Mouse (Mus musculus) embryo, embryonic 11 days (tissue): ENCODE measurements around the gene Naa35.

Experiments
- DNase-seq: peaks from one replicate; pipeline ENCODE4 v3.0.0-alpha.2; 2015

The Naa35 gene

DNA sequence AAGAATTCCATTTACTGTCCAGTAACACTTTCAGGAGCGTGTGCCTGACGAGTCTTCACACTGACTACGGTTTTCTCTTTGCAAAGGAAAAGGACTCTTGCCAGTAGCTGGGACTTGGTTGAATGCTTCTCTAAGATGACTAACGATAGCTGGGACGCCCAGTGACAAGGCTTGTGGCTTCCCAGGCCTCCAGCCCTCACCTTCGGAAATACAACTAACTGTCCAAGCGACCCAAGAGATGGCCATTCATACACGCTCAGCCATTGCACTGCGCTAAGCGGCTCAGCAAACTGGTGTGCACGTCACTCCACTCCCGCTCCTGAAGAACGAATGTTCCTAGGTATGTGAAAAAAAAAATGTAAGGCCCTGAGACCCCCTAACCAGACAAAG, 89.7 kb downstream of the Naa35 start:
- DNase-seq, result peak; percentile 74

DNA sequence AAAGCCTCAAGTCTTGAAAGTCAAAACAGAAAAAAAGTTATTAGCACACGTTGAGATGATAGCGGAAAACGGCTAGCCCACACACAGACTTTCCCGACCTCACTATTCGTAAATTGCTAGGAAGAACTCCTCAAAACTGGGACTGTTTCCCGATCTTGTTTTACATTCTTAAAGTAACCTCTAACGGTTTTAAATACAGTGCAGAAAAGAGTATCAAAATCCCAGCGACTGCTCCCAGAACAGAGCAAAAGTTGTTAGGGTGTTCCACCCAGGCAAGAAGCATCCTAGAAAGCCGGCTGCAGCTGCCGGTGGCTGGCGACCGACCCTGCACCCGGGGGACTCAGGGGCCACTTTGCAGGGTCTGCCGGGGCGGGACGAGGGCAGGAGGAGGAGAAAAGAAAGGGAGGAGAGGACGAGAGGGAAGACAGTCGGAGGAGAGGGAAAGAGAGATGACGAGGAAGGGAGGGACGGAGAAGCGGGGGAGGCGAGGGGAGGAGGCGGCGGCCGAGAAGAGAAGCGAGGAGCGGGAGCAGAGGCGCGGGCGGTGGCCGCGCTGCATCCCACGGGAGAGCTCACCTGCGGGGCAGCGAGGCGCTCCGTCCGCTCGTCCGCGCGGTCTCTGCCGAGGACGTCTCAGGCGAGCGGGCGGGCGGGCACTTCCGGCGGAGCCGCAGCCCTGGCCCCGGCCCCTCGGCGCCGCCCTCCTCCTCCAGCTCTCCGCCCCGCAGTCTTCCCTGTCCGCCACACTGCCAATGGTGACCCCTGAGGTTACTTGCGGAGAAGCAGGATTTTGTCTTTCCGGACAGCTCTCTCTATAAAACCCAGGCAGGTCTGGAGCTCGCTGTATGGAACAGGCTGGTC, 90.3 kb downstream of the Naa35 start, which contains the start of gene Golm1:
TSS of gene Golm1 (minus strand) at position 661 of the 861 bp plus-strand sequence.
- DNase-seq, result peak; percentile 90

DNA sequence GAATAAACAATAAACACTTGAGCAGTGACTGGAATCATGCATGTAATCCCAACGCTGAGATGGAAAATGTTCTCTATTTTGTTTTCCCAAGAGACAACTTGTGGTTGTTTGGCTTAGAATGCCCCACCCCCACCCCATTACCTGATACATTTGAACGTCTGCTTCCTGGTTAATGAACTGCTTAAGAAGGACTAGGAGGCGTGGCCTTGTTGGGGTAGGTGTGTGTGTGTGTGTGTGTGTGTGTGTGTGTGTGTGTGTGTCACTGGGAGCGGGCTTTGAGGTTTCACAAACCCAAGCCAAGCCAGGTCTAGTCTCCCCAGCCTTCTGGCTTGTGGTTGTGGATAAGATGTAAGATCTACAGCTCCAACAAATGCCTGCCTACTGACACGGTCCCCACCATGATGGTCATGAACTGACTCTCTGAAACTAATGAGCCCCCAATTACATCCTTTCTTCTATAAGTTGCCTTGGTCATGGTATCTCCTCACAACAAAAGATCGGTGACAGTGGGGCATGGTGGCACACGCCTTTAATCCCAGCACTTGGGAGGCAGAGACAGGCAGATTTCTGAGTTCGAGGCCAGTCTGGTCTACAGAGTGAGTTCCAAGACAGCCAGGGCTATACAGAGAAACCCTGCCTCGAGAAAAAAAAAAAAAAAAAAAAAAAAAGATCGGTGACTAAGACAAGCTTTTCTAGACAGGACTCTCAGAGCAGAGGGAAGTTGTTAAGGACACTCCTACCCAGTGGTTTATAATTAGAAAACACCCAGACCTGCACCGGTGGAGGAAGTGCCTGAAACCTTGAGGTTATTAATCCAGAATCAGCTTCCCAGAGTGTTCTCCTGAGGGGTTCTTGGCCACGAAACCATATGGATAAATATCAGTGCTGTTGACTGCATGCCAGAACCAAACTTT, 91.5 kb downstream of the Naa35 start:
- no peak for DNase-seq

DNA sequence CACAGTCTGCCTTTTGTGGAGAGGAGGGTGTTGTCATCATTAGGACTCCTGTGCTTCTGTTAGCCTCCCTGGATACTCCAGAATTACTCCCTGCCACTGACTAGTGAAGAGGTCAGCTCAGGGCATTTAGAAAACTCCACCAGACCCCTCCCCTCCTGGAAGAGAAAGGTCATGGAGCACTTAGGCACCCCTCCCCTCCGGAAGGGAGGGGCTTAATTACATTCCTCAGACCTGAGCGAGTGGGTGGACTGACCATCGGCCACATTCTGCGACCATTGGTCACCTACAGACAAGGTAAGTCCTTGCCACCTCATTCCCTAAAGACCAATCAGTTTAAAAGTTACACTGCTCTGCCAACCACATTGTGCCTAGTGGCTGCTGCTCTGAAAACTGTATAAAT, 94.2 kb downstream of the Naa35 start:
- DNase-seq, result no peak

DNA sequence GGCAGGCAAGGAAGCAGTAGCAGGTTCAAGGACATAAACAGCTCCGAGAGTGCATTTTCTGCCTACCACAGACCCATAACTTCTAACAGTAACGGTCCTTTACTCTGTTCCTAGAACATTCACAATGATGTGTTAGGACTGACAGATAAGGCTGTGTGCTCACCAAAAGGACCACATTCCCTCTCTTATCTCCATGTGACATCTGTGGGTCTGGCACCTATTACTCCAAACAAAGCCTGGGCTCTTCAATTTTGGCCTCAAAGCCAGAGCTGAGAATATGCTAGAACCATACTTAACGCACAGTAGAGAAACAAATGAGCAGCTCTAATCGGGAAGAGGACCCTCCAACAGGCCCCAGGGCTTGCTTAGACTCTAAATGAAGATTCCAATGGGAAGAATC, 94.8 kb downstream of the Naa35 start:
- no peak for DNase-seq

DNA sequence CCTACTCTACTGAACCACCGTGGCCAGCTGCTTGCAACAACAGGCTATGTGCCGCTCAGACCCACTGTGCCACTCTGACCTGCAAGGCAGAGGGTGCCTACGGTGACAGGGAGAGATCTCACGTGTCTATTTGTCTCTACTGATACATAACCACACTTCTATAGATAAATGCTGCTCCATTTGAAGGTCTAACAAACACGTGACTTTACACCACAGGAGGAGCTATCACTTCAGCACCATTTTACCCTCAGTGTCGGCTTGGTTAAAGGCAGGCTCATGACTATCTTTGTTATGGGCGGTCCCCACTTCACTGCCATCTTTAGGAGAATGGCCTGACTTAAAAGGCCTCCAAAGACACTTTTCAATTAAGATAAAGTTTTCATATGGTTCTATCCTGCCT, 97.6 kb downstream of the Naa35 start:
- peak; percentile 54 for DNase-seq

DNA sequence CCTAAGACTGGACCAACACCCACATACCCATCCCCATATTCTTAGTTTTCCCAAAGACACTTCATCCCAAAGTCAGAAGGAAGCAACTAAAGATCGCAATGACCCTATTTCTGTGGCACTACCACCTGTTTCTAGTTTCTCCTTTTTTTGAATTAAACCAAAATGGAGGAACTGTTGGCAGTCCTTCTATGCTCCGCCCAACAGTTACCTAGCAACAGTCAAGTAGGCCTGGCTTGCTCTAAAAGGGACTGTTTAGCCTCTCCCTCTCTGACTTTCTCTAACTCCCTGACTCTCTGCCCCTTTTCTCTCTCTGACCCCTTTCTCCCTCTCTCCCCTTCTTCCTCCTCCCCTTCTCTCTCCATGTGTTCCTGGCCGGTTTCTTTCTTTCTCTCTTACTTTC, 100.2 kb downstream of the Naa35 start:
- no peak for DNase-seq
